Mouse (Mus musculus) kidney, adult 2 months (tissue): Measurements from ENCODE around the gene Gm17617.

ENCODE experiments used
- CTCF ChIP-seq: fragments of 200-500 bp; conservative IDR thresholded peaks from 2 replicates; pipeline ENCODE4 v1.5.1; 2011; ENCODE audit warnings: low read depth, mild to moderate bottlenecking, control low read depth, low read length, moderate library complexity, mixed read lengths; ENCODE audit not compliant: insufficient read depth, insufficient read length
- POLR2A ChIP-seq: fragments of 200-500 bp; IDR thresholded peaks from one replicate; pipeline ENCODE4 v1.6.1; 2011; ENCODE audit warnings: low read depth, low read length, control low read depth

- TF ChIP-seq POLR2A (no peak), CTCF (no peak)
Observed at GRCm38 (mm10) chr13:55163553-55163952, 30.2 kb upstream of the Gm17617 start.
